Mouse (Mus musculus) CH12.LX (cell line): ENCODE results near the gene Mterf4.

Experiments
- CHD1 ChIP-seq: IDR thresholded peaks from 2 replicates; pipeline ENCODE4 v1.6.1; 2012; ENCODE audit warnings: low read depth, low read length, improper control_type of control experiment, inconsistent platforms
- CTCF ChIP-seq, 2 experiments: IDR thresholded peaks in 1 of 2; conservative IDR thresholded peaks in 1 of 2; 2 replicates each; pipeline ENCODE4 v1.5.1; 2011 to 2012; ENCODE audit warnings: low read depth in 2 of 2, low read length in 2 of 2, improper control_type of control experiment in 1 of 2, inconsistent platforms in 1 of 2, mild to moderate bottlenecking in 1 of 2, moderate library complexity in 1 of 2
- EP300 ChIP-seq: IDR thresholded peaks from 2 replicates; pipeline ENCODE4 v1.6.1; 2011; ENCODE audit warnings: low read length, improper control_type of control experiment
- UBTF ChIP-seq: IDR thresholded peaks from 2 replicates; pipeline ENCODE4 v1.6.1; 2012; ENCODE audit warnings: low read depth, mild to moderate bottlenecking, inconsistent platforms, low read length, improper control_type of control experiment, moderate library complexity
- USF1 ChIP-seq: IDR thresholded peaks from 2 replicates; pipeline ENCODE4 v1.6.1; 2014; ENCODE audit warnings: low read depth, mild to moderate bottlenecking, inconsistent platforms, low read length, improper control_type of control experiment
- ZMIZ1 ChIP-seq: IDR thresholded peaks from 2 replicates; pipeline ENCODE4 v1.6.1; 2012; ENCODE audit warnings: low read depth, mild to moderate bottlenecking, inconsistent platforms, low read length, improper control_type of control experiment
- ZNF384 ChIP-seq: IDR thresholded peaks from 2 replicates; pipeline ENCODE4 v1.6.1; 2012; ENCODE audit warnings: low read depth, low read length, improper control_type of control experiment, inconsistent platforms

GRCm38 (mm10) chr1:93252586-93252985 lies 53.1 kb downstream of the Mterf4 start:
- TF ChIP-seq ZMIZ1 (no peak), CHD1 (no peak), EP300 (no peak), UBTF (no peak), CTCF (conservative IDR thresholded peaks at IDR 0.05 in 1 of 2, IDR thresholded peaks at IDR 0.05 in 1 of 2; ENCODE audit: low read depth in 2 of 2, low read length in 2 of 2) (no peak), ZNF384 (no peak), USF1 (no peak)
